Mouse (Mus musculus) CH12.LX (cell line): Measurements from ENCODE around the gene Tagln3. TPM values are rescaled to one million over a fixed set of nuclear protein-coding genes. Genes with fewer than 3 reads are reported as not detected.

Experiments
- DNase-seq: peaks from one replicate; pipeline ENCODE4 v3.0.0-alpha.2; 2013; ENCODE audit errors: extremely low read depth
- H3K27ac ChIP-seq: 2 replicates; pipeline ENCODE4 v1.5.1; 2012; ENCODE audit warnings: low read depth, mild to moderate bottlenecking, control low read depth, moderate library complexity; ENCODE audit not compliant: insufficient read depth
- H3K27me3 ChIP-seq: replicated peaks from 2 replicates; pipeline ENCODE3; 2012; ENCODE audit warnings: inconsistent platforms
- H3K36me3 ChIP-seq, 2 experiments: replicated peaks in 1 of 2; 2 replicates each; pipeline versions ENCODE3 to v1.6.1; 2012; ENCODE audit warnings: inconsistent platforms in 1 of 2, low read length in 1 of 2, mild to moderate bottlenecking in 1 of 2, mixed read lengths in 1 of 2, moderate library complexity in 1 of 2; ENCODE audit not compliant: control insufficient read depth in 1 of 2, insufficient read depth in 1 of 2
- H3K4me1 ChIP-seq, 2 experiments: 2 replicates each; pipeline ENCODE4 v1.6.1; 2012; ENCODE audit warnings: inconsistent platforms in 1 of 2, moderate library complexity in 1 of 2; ENCODE audit not compliant: insufficient read depth in 2 of 2, control insufficient read depth in 1 of 2
- H3K4me2 ChIP-seq: 2 replicates; pipeline ENCODE4 v1.6.1; 2012; ENCODE audit warnings: low read depth, mild to moderate bottlenecking, control low read depth; ENCODE audit not compliant: poor library complexity, insufficient read depth, severe bottlenecking
- H3K4me3 ChIP-seq, 3 experiments: fragments of 150-350 bp in 1 of 3; sonication (generic) in 1 of 3; replicated peaks in 1 of 3; 2 replicates each; pipeline versions ENCODE3 to v1.5.1; 2011 to 2012; ENCODE audit warnings: low read depth in 2 of 3, low read length in 2 of 3, mild to moderate bottlenecking in 2 of 3, moderate library complexity in 2 of 3, control low read depth in 1 of 3, improper control_type of control experiment in 1 of 3, inconsistent platforms in 1 of 3, mixed read lengths in 1 of 3; ENCODE audit not compliant: poor library complexity in 1 of 3
- H3K79me2 ChIP-seq: replicated peaks from 2 replicates; pipeline ENCODE4 v1.6.1; 2012; ENCODE audit warnings: mild to moderate bottlenecking, moderate library complexity; ENCODE audit not compliant: control insufficient read depth, poor library complexity, insufficient read depth, severe bottlenecking; ENCODE audit errors: extremely low read depth
- H3K9ac ChIP-seq: 2 replicates; pipeline ENCODE4 v1.6.1; 2012; ENCODE audit warnings: low read depth, mild to moderate bottlenecking, control low read depth, moderate library complexity; ENCODE audit not compliant: insufficient read depth
- H3K9me3 ChIP-seq: replicated peaks from 2 replicates; pipeline ENCODE3; 2012; ENCODE audit warnings: low read length, inconsistent platforms, mixed read lengths
- ELF1 ChIP-seq: IDR thresholded peaks from 2 replicates; pipeline ENCODE4 v1.6.1; 2014; ENCODE audit warnings: low read depth, mild to moderate bottlenecking, inconsistent platforms, low read length, improper control_type of control experiment
- IRF4 ChIP-seq: IDR thresholded peaks from 2 replicates; pipeline ENCODE4 v1.6.1; 2014; ENCODE audit warnings: low read depth, mild to moderate bottlenecking, inconsistent platforms, low read length, improper control_type of control experiment
- JUND ChIP-seq: conservative IDR thresholded peaks from 2 replicates; pipeline ENCODE4 v1.6.1; 2011; ENCODE audit warnings: low read depth, low read length, improper control_type of control experiment
- MAFK ChIP-seq: IDR thresholded peaks from 2 replicates; pipeline ENCODE4 v1.6.1; 2011; ENCODE audit warnings: low read length, improper control_type of control experiment; ENCODE audit not compliant: insufficient replicate concordance
- MAZ ChIP-seq: IDR thresholded peaks from 2 replicates; pipeline ENCODE4 v1.6.1; 2012; ENCODE audit warnings: low read depth, mild to moderate bottlenecking, inconsistent platforms, low read length, improper control_type of control experiment, moderate library complexity
- MYC ChIP-seq: IDR thresholded peaks from 2 replicates; pipeline ENCODE4 v1.6.1; 2011; ENCODE audit warnings: low read depth, mild to moderate bottlenecking, improper control_type of control experiment, low read length
- PAX5 ChIP-seq: IDR thresholded peaks from 2 replicates; pipeline ENCODE4 v1.6.1; 2012; ENCODE audit warnings: low read length, inconsistent platforms, mixed read lengths
- USF1 ChIP-seq: IDR thresholded peaks from 2 replicates; pipeline ENCODE4 v1.6.1; 2014; ENCODE audit warnings: low read depth, mild to moderate bottlenecking, inconsistent platforms, low read length, improper control_type of control experiment
- ZC3H11A ChIP-seq: IDR thresholded peaks from 2 replicates; pipeline ENCODE4 v1.6.1; 2012; ENCODE audit warnings: low read depth, mild to moderate bottlenecking, inconsistent platforms, low read length, improper control_type of control experiment
- ZKSCAN1 ChIP-seq: IDR thresholded peaks from 2 replicates; pipeline ENCODE4 v1.6.1; 2012; ENCODE audit warnings: low read depth, inconsistent platforms, low read length, improper control_type of control experiment, borderline replicate concordance
- ZMIZ1 ChIP-seq: IDR thresholded peaks from 2 replicates; pipeline ENCODE4 v1.6.1; 2012; ENCODE audit warnings: low read depth, mild to moderate bottlenecking, inconsistent platforms, low read length, improper control_type of control experiment
- dilution Hi-C: fragments of 300-500 bp; cut with MboI; formaldehyde crosslinking; loops from 2 replicates; pipeline ENCODE4 v1.14.3; 2020; ENCODE audit warnings: low sequenced_read_pairs; ENCODE audit not compliant: extremely low pct_unique_long_range_greater_than_20kb, extremely low pct_ligation_motif_present
- in situ Hi-C: fragments of 300-500 bp; cut with MboI; formaldehyde crosslinking; loops from 3 replicates; pipeline ENCODE4 v1.14.3; 2019; ENCODE audit warnings: low sequenced_read_pairs, low pct_ligation_motif_present, low pct_unique_long_range_greater_than_20kb, mixed read lengths
- polyA plus RNA-seq: library from polyadenylated mRNA; unstranded; fragments of >175 nt; gene quantifications from 2 replicates; pipeline ENCODE4 v1.2.1, GENCODE M21; 2012; ENCODE audit warnings: low read depth; ENCODE audit not compliant: insufficient read length
- total RNA-seq, 2 experiments: library from RNA; depleted of rRNA; stranded (reverse); fragments of 300-350 nt in 1 of 2; fragments of >200 nt in 1 of 2; gene quantifications; 2 replicates each; pipeline ENCODE4 v1.2.3; 2012 to 2014

Tagln3 gene
- total and polyA plus RNA-seq, 3 experiments, result 0.17 to 0.69 (median 0.19) TPM

- Histone ChIP-seq H3K4me1 (no peaks in the 10 kb centered on the region), H3K4me2 (no peak overlapping the region), H3K9me3 (no peaks in the 10 kb centered on the region), H3K79me2 (no peaks in the 10 kb centered on the region)
- dilution Hi-C loops, result no loop called here
- TF ChIP-seq MYC (no peak), MAZ (no peak), PAX5 (no peak), ZMIZ1 (no peak), USF1 (no peak), ZKSCAN1 (no peak), JUND (no peak), IRF4 (no peak)
- TF ChIP-seq, all 38 proteins: peak for 0
- H3K36me3 ChIP-seq, result peaks cover 3 to 74% of the 10 kb centered on the region in 2 experiments
- H3K9ac ChIP-seq, result no peak overlapping the region
- in situ Hi-C loops, result no loop called here
- H3K27ac ChIP-seq, result no peak overlapping the region
- H3K27me3 ChIP-seq, result no peaks in the 10 kb centered on the region
- no peak for DNase-seq
- no peak overlapping the region for H3K4me3 ChIP-seq
Observed at GRCm38 (mm10) chr16:45720022-45720630, 4.3 kb downstream of the Tagln3 start.

GRCm38 (mm10) chr16:45718296-45718695 lies 6.1 kb downstream of the Tagln3 start:
- dilution Hi-C loops (no loop called here), in situ Hi-C loops (no loop called here)
- TF ChIP-seq ZKSCAN1 (no peak), ZMIZ1 (no peak), MAFK (no peak), ELF1 (no peak), ZC3H11A (no peak), USF1 (no peak)
- Histone ChIP-seq H3K27ac (no peak overlapping the region), H3K4me3 (no peak overlapping the region), H3K79me2 (no peaks in the 10 kb centered on the region), H3K4me2 (no peak overlapping the region), H3K27me3 (no peaks in the 10 kb centered on the region), H3K36me3 (peaks cover 3 to 66% of the 10 kb centered on the region in 2 experiments), H3K9ac (no peak overlapping the region), H3K9me3 (no peaks in the 10 kb centered on the region), H3K4me1 (peaks cover 0 to 6% of the 10 kb centered on the region in 2 experiments; a peak in 1 of 4 replicates)
- no peak for DNase-seq
